Mouse (Mus musculus) olfactory bulb, adult 2 months (tissue): ENCODE measurements at regions not wholly inside any gene's neighbourhood (a gene's known extent, or its start where the extent isn't known, plus 50 kb on each side); places are given as distances from the start of the nearest gene placed in this dataset.

ENCODE experiments used
- CTCF ChIP-seq: fragments of 200-500 bp; IDR thresholded peaks from 2 replicates; pipeline ENCODE4 v1.5.1; 2012; ENCODE audit warnings: low read depth, mild to moderate bottlenecking, low read length, moderate library complexity; ENCODE audit not compliant: insufficient read depth
- POLR2A ChIP-seq: fragments of 200-500 bp; IDR thresholded peaks from 2 replicates; pipeline ENCODE4 v1.6.1; 2012; ENCODE audit warnings: mild to moderate bottlenecking, low read depth, low read length, moderate library complexity; ENCODE audit not compliant: insufficient read depth

DNA sequence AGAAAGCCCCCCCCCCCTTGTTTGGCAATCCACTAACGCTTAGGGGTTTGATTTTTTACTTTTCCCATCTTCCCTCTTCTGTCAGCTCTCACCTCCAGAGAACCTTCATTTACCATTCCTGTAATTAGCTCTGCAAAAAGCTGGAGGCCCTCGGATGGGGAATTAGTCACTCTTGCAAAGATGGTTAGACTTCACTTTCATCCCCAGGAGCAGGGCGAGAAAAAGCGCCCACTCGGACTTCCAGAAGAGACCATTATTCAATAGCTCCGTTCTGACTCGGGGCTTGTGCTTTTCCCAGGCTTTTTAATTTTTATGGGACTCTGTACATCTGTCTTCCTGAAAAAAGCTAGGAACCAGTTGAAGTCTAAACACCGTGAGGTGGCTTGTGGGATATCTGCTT lies 73.7 kb upstream of the Map4k3 start:
- TF ChIP-seq POLR2A: no peak
- TF ChIP-seq CTCF: no peak
